Mouse (Mus musculus) stomach, postnatal 0 days (tissue): ENCODE data around the gene Plin4. TPM values are rescaled to one million over a fixed set of nuclear protein-coding genes. Genes with fewer than 3 reads are reported as not detected.

Source experiments
- ATAC-seq: fragments of 200-750 bp; cut with Nextera tagmentation; 2 replicates; pipeline ENCODE4 v1.8.0; 2017; ENCODE audit not compliant: low FRiP score, low TSS enrichment
- DNase-seq: peaks from one replicate; pipeline ENCODE4 v3.0.0-alpha.2; 2016; ENCODE audit warnings: low spot score
- H3K27ac ChIP-seq: fragments of 300-500 bp; sonication (generic); replicated peaks from 2 replicates; pipeline ENCODE4 v1.5.1; 2014; ENCODE audit warnings: mild to moderate bottlenecking, control low read depth
- H3K27me3 ChIP-seq: fragments of 300-500 bp; sonication (generic); 2 replicates; pipeline ENCODE4 v1.6.1; 2014; ENCODE audit warnings: low read length; ENCODE audit not compliant: control insufficient read depth, insufficient read depth
- H3K36me3 ChIP-seq: fragments of 300-500 bp; sonication (generic); 2 replicates; pipeline ENCODE4 v1.6.1; 2014; ENCODE audit warnings: low read length, mixed read lengths; ENCODE audit not compliant: control insufficient read depth, insufficient read depth
- H3K4me1 ChIP-seq: fragments of 300-500 bp; sonication (generic); replicated peaks from 2 replicates; pipeline ENCODE4 v1.6.1; 2014; ENCODE audit warnings: antibody characterized with exemption; ENCODE audit not compliant: control insufficient read depth, insufficient read depth
- H3K4me2 ChIP-seq: fragments of 300-500 bp; sonication (generic); replicated peaks from 2 replicates; pipeline ENCODE4 v1.6.1; 2014; ENCODE audit warnings: low read depth, mild to moderate bottlenecking, control low read depth, moderate library complexity
- H3K4me3 ChIP-seq: fragments of 300-500 bp; sonication (generic); 2 replicates; pipeline ENCODE4 v1.5.1; 2014; ENCODE audit warnings: low read depth, low read length, control low read depth
- H3K9ac ChIP-seq: fragments of 300-500 bp; sonication (generic); 2 replicates; pipeline ENCODE4 v1.6.1; 2014; ENCODE audit warnings: mild to moderate bottlenecking, low read length, control low read depth, mixed read lengths
- H3K9me3 ChIP-seq: fragments of 300-500 bp; sonication (generic); 2 replicates; pipeline ENCODE4 v1.6.1; 2016; ENCODE audit warnings: low read length; ENCODE audit not compliant: control insufficient read depth
- CTCF ChIP-seq: IDR thresholded peaks from 2 replicates; pipeline ENCODE4 v1.5.1; 2016; ENCODE audit warnings: antibody characterized with exemption, low read depth, mild to moderate bottlenecking, moderate library complexity
- EP300 ChIP-seq: optimal IDR thresholded peaks from 2 replicates; pipeline ENCODE3; 2016; ENCODE audit warnings: antibody characterized with exemption
- WGBS: fragments of 180-500 bp; shearing (Covaris S2); extraction: QIAGEN DNeasy Blood & Tissue Kit; methylation state at CpG from one replicate; pipeline ENCODE4 v1.1.7; 2014; 5-methylcytosine and 5-hydroxymethylcytosine counted together
- polyA plus RNA-seq: library from polyadenylated mRNA; unstranded; fragments of >200 nt; fragmentation: Nextera tagmentation; extraction: Ambion mirVana; gene quantifications from 2 replicates; pipeline ENCODE4 v1.2.1, GENCODE M21; 2015

Gene Plin4
- polyA plus RNA-seq, 1 experiment from 2014 or later: 0.95 TPM

GRCm38 (mm10) chr17:56057381-56058120 lies 52.1 kb downstream of the Plin4 start:
- Histone ChIP-seq H3K9me3 (no peaks in the 10 kb centered on the region), H3K27me3 (no peaks in the 10 kb centered on the region), H3K4me3 (no peak overlapping the region), H3K4me1 (no peaks in the 10 kb centered on the region), H3K36me3 (peaks cover 18% of the 10 kb centered on the region), H3K4me2 (no peak overlapping the region), H3K27ac (no peak overlapping the region), H3K9ac (no peak overlapping the region)
- WGBS: 83% methylated on average over 11 of the region's 11 CpGs
- peak; percentile 41 for TF ChIP-seq CTCF
- no peak for TF ChIP-seq EP300
- DNase-seq (no peak), ATAC-seq (no peak)

- WGBS: 43% methylated on average over 4 of the region's 4 CpGs
- Histone ChIP-seq H3K9me3 (no peaks in the 10 kb centered on the region), H3K4me1 (no peaks in the 10 kb centered on the region), H3K9ac (no peak overlapping the region), H3K4me2 (no peak overlapping the region), H3K27me3 (no peaks in the 10 kb centered on the region), H3K27ac (no peak overlapping the region), H3K4me3 (no peak overlapping the region), H3K36me3 (peaks cover 15% of the 10 kb centered on the region)
- ATAC-seq (no peak), DNase-seq (no peak)
- TF ChIP-seq CTCF (no peak), EP300 (no peak)
Observed at GRCm38 (mm10) chr17:56055945-56056678, 53.5 kb downstream of the Plin4 start.

GRCm38 (mm10) chr17:56054938-56055337 lies 54.7 kb downstream of the Plin4 start:
- ATAC-seq: no peak
- Histone ChIP-seq H3K4me3 (no peak overlapping the region), H3K27me3 (no peaks in the 10 kb centered on the region)

GRCm38 (mm10) chr17:56051369-56051768 lies 58.2 kb downstream of the Plin4 start:
- TF ChIP-seq EP300 (peak; percentile 35), CTCF (no peak)
- no peaks in the 10 kb centered on the region for H3K9me3 ChIP-seq
- no peaks in the 10 kb centered on the region for H3K27me3 ChIP-seq
- peak; percentile 73; the same call in 1 of the 2 replicates for ATAC-seq
- peak overlapping the region; percentile 86 for H3K27ac ChIP-seq
- H3K4me2 ChIP-seq: no peak overlapping the region
- 58% methylated on average over 5 of the region's 5 CpGs for WGBS
- no peak for DNase-seq
- 0 out of 2 replicates have a peak overlapping the region, but pooled peaks have one; percentile 8 for H3K9ac ChIP-seq
- peaks cover 11% of the 10 kb centered on the region for H3K36me3 ChIP-seq
- H3K4me3 ChIP-seq: no peak overlapping the region
- H3K4me1 ChIP-seq: no peaks in the 10 kb centered on the region

More at GRCm38 (mm10) chr17:56054938-56055337, 54.7 kb downstream of the Plin4 start:
- no peak overlapping the region for H3K9ac ChIP-seq
- no peak for DNase-seq
- H3K36me3 ChIP-seq: peaks cover 12% of the 10 kb centered on the region
- no peaks in the 10 kb centered on the region for H3K9me3 ChIP-seq
- no peaks in the 10 kb centered on the region for H3K4me1 ChIP-seq
- no peak overlapping the region for H3K4me2 ChIP-seq
- H3K27ac ChIP-seq: no peak overlapping the region
- no peak for TF ChIP-seq EP300
- TF ChIP-seq CTCF: no peak

Other genes with a start within 250 kb of the Plin4 start
- 7.3 and 7.5 TPM in 2 replicates for gene Zfp119a, start 230.9 kb downstream of the Plin4 start, polyA plus RNA-seq
- 7.5 and 7.7 TPM in 2 replicates for gene Zfp959, start 217.7 kb downstream of the Plin4 start, polyA plus RNA-seq
- 4.9 and 5.8 TPM in 2 replicates for gene Zfp119b, start 160.3 kb downstream of the Plin4 start, polyA plus RNA-seq
- gene Ebi3, start 157.2 kb downstream of the Plin4 start, polyA plus RNA-seq: 2.7 and 3.1 TPM in 2 replicates
- gene Yju2, start 150.7 kb downstream of the Plin4 start, polyA plus RNA-seq: 12.5 and 12.6 TPM in 2 replicates
- 3.2 and 3.4 TPM in 2 replicates for gene Shd, start 139.3 kb downstream of the Plin4 start, polyA plus RNA-seq
- 2.7 and 3.5 TPM in 2 replicates for gene Fsd1, start 123.3 kb downstream of the Plin4 start, polyA plus RNA-seq
- gene Stap2, start 104.2 kb downstream of the Plin4 start, polyA plus RNA-seq: 44.2 and 50.6 TPM in 2 replicates
- gene Mpnd, start 104.1 kb downstream of the Plin4 start, polyA plus RNA-seq: 28.9 and 34.9 TPM in 2 replicates
- gene Sh3gl1, start 73.2 kb downstream of the Plin4 start, polyA plus RNA-seq: 100 and 101 TPM in 2 replicates
- gene Chaf1a, start 69.4 kb downstream of the Plin4 start, polyA plus RNA-seq: 4.5 and 5.0 TPM in 2 replicates
- 43.0 and 45.1 TPM in 2 replicates for gene Ubxn6, start 34.8 kb downstream of the Plin4 start, polyA plus RNA-seq
- 37.8 and 38.4 TPM in 2 replicates for gene Hdgfl2, start 30.2 kb downstream of the Plin4 start, polyA plus RNA-seq
- 0.48 and 0.65 TPM in 2 replicates for gene Plin5, start 7.8 kb upstream of the Plin4 start, polyA plus RNA-seq
- gene Lrg1, start 12.2 kb upstream of the Plin4 start, polyA plus RNA-seq: 1.2 and 1.9 TPM in 2 replicates
- gene Sema6b, start 30.5 kb upstream of the Plin4 start, polyA plus RNA-seq: 0.31 and 0.39 TPM in 2 replicates
- gene Tnfaip8l1, start 52.7 kb upstream of the Plin4 start, polyA plus RNA-seq: 4.4 and 5.2 TPM in 2 replicates
- gene Mydgf, start 74.1 kb upstream of the Plin4 start, polyA plus RNA-seq: 77.0 and 83.0 TPM in 2 replicates
- gene Dpp9, start 109.1 kb upstream of the Plin4 start, polyA plus RNA-seq: 13.8 and 14.0 TPM in 2 replicates
- 9.6 and 10.0 TPM in 2 replicates for gene Fem1a, start 147.0 kb upstream of the Plin4 start, polyA plus RNA-seq
- gene Ticam1, start 167.0 kb upstream of the Plin4 start, polyA plus RNA-seq: 4.6 and 6.4 TPM in 2 replicates
- gene Plin3, start 183.1 kb upstream of the Plin4 start, polyA plus RNA-seq: 65.3 and 67.3 TPM in 2 replicates
- gene Arrdc5, start 190.5 kb upstream of the Plin4 start, polyA plus RNA-seq: not detected in 2 replicates
- 18.4 and 19.5 TPM in 2 replicates for gene Uhrf1, start 193.5 kb upstream of the Plin4 start, polyA plus RNA-seq
- 13.5 and 15.0 TPM in 2 replicates for gene Kdm4b, start 216.3 kb upstream of the Plin4 start, polyA plus RNA-seq